Mouse (Mus musculus): Measurements from ENCODE around the gene Limk2. TPM values are rescaled to one million over a fixed set of nuclear protein-coding genes. Genes with fewer than 3 reads are reported as not detected.

Gene Limk2
- polyA plus RNA-seq, 1 experiment = 21.6 TPM

DNA sequence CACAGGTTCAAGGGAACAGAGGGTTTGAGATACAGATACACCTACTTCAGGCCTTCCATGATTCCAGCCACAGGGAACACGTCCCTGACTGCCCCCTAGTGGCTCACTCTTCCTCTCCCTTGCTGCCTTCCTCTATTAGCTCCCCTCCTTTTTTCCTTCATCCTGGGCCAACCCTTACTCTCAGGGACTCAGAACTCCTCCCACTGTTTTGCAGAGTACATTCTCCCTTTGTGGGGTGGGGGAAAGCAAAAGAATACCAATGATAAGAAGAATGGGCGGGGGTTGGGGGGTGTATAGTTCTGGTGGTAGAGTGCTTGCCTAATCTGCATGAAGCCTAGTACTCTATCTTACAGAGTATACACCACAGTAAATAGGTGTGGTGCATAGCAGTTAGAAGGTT, 94.8 kb downstream of the Limk2 start:
- Histone ChIP-seq H3K36me3 (ENCODE audit: control insufficient read depth, insufficient read depth) (peaks cover 24% of the 10 kb centered on the region), H3K4me3 (ENCODE audit: insufficient read depth, poor library complexity, severe bottlenecking) (no peak overlapping the region), H3K79me3 (ENCODE audit: low read depth) (no peaks in the 10 kb centered on the region), H3K27me3 (ENCODE audit: control insufficient read depth, insufficient read depth, insufficient read length) (no peaks in the 10 kb centered on the region), H3ac (ENCODE audit: control insufficient read depth, insufficient read length, low read depth) (no peak overlapping the region), H3K79me2 (ENCODE audit: control insufficient read depth, insufficient read depth) (no peaks in the 10 kb centered on the region)
- TF ChIP-seq CTCF (IDR thresholded peaks at IDR 0.05; ENCODE audit: control insufficient read depth, insufficient read depth, insufficient read length) = peak; percentile 66
- TF ChIP-seq MYOD1 (IDR thresholded peaks at IDR 0.05; ENCODE audit: control insufficient read depth, insufficient read length, low read depth) = no peak
- TF ChIP-seq FOSL1 (IDR thresholded peaks at IDR 0.05; ENCODE audit: insufficient read depth, low read length, poor library complexity, severe bottlenecking) = no peak

- H3K36me3 ChIP-seq (ENCODE audit: control insufficient read depth, insufficient read depth) = peaks cover 31% of the 10 kb centered on the region
- no peak for TF ChIP-seq USF1 (IDR thresholded peaks at IDR 0.05; ENCODE audit: low read depth)
- no peak for TF ChIP-seq FOSL1 (IDR thresholded peaks at IDR 0.05; ENCODE audit: insufficient read depth, low read length, poor library complexity, severe bottlenecking)
- no peak for TF ChIP-seq MAX (IDR thresholded peaks at IDR 0.05)
- TF ChIP-seq CEBPB (IDR thresholded peaks at IDR 0.05; ENCODE audit: low read depth) = no peak
- no peak for TF ChIP-seq CTCF (IDR thresholded peaks at IDR 0.05; ENCODE audit: control insufficient read depth, insufficient read depth, insufficient read length)
- TF ChIP-seq MYOG (IDR thresholded peaks at IDR 0.05; ENCODE audit: control insufficient read depth, extremely low read depth, insufficient read length) = no peak
- no peak for TF ChIP-seq MYOD1 (IDR thresholded peaks at IDR 0.05; ENCODE audit: control insufficient read depth, insufficient read length, low read depth)
- H3K27me3 ChIP-seq (ENCODE audit: control insufficient read depth, insufficient read depth, insufficient read length) = no peaks in the 10 kb centered on the region
- no peak overlapping the region for H3ac ChIP-seq (ENCODE audit: control insufficient read depth, insufficient read length, low read depth)
- H3K79me2 ChIP-seq (ENCODE audit: control insufficient read depth, insufficient read depth) = no peaks in the 10 kb centered on the region
- no peaks in the 10 kb centered on the region for H3K79me3 ChIP-seq (ENCODE audit: low read depth)
- no peak overlapping the region for H3K4me3 ChIP-seq (ENCODE audit: insufficient read depth, poor library complexity, severe bottlenecking)
These were observed 95.7 kb downstream of the Limk2 start for GRCm38 (mm10) chr11:3313294-3313693.

DNA sequence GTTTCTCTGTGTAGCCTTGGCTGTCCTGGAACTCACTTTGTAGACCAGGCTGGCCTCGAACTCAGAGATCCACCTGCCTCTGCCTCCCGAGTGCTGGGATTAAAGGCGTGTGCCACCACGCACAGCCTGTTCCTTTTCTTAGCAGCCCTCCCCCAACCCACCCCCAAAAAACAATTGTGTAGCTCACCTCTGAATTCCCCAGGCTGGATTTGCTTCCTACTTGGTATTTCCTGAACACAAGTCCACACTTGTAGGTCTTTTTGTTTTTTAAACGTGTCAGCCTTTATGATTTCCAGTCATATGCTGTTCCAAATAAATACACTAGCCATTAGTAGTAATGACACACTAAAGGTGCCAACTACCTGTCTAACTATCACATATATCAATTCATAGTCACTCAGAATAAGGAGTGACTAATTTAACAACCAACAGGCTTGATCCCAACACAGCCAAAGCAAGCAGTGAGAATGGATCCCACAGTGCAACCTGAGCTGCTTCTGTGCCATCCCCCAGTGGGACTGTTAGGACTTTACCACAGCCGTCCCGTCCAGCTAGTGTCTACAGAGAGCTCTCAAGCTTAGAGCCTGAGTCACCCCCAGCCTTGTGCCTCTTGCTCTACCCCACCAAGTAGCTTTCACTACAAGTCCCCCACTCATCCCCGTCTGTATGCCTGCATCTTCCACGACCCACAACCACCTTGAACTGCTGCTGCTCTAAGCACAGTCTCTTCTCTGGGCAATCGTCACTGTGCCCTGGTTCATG, 97.2 kb downstream of the Limk2 start:
- H3K27me3 ChIP-seq (ENCODE audit: control insufficient read depth, insufficient read depth, insufficient read length) = no peaks in the 10 kb centered on the region
- H3ac ChIP-seq (ENCODE audit: control insufficient read depth, insufficient read length, low read depth) = no peak overlapping the region
- no peaks in the 10 kb centered on the region for H3K79me3 ChIP-seq (ENCODE audit: low read depth)
- no peak overlapping the region for H3K4me3 ChIP-seq (ENCODE audit: insufficient read depth, poor library complexity, severe bottlenecking)
- H3K36me3 ChIP-seq (ENCODE audit: control insufficient read depth, insufficient read depth) = peaks cover 46% of the 10 kb centered on the region
- TF ChIP-seq USF1 (IDR thresholded peaks at IDR 0.05; ENCODE audit: low read depth) (no peak), MYOG (IDR thresholded peaks at IDR 0.05; ENCODE audit: control insufficient read depth, extremely low read depth, insufficient read length) (no peak)
- H3K79me2 ChIP-seq (ENCODE audit: control insufficient read depth, insufficient read depth) = peaks cover 4% of the 10 kb centered on the region

GRCm38 (mm10) chr11:3310789-3311585, 98.0 kb downstream of the Limk2 start:
- TF ChIP-seq USF1 (IDR thresholded peaks at IDR 0.05; ENCODE audit: low read depth) (no peak), MYOD1 (IDR thresholded peaks at IDR 0.05; ENCODE audit: control insufficient read depth, insufficient read length, low read depth) (no peak), MYOG (IDR thresholded peaks at IDR 0.05; ENCODE audit: control insufficient read depth, extremely low read depth, insufficient read length) (no peak), MAX (IDR thresholded peaks at IDR 0.05) (no peak), CEBPB (IDR thresholded peaks at IDR 0.05; ENCODE audit: low read depth) (no peak), FOSL1 (IDR thresholded peaks at IDR 0.05; ENCODE audit: insufficient read depth, low read length, poor library complexity, severe bottlenecking) (no peak), CTCF (IDR thresholded peaks at IDR 0.05; ENCODE audit: control insufficient read depth, insufficient read depth, insufficient read length) (no peak)

GRCm38 (mm10) chr11:3309884-3310283, 99.1 kb downstream of the Limk2 start:
- no peaks in the 10 kb centered on the region for H3K27me3 ChIP-seq (ENCODE audit: control insufficient read depth, insufficient read depth, insufficient read length)
- TF ChIP-seq USF1 (IDR thresholded peaks at IDR 0.05; ENCODE audit: low read depth) (no peak), FOSL1 (IDR thresholded peaks at IDR 0.05; ENCODE audit: insufficient read depth, low read length, poor library complexity, severe bottlenecking) (no peak), MYOD1 (IDR thresholded peaks at IDR 0.05; ENCODE audit: control insufficient read depth, insufficient read length, low read depth) (no peak), CTCF (IDR thresholded peaks at IDR 0.05; ENCODE audit: control insufficient read depth, insufficient read depth, insufficient read length) (no peak), MYOG (IDR thresholded peaks at IDR 0.05; ENCODE audit: control insufficient read depth, extremely low read depth, insufficient read length) (no peak), MAX (IDR thresholded peaks at IDR 0.05) (no peak), CEBPB (IDR thresholded peaks at IDR 0.05; ENCODE audit: low read depth) (no peak)
- no peak overlapping the region for H3K4me3 ChIP-seq (ENCODE audit: insufficient read depth, poor library complexity, severe bottlenecking)
- H3K36me3 ChIP-seq (ENCODE audit: control insufficient read depth, insufficient read depth) = peaks cover 65% of the 10 kb centered on the region
- peaks cover 22% of the 10 kb centered on the region for H3K79me2 ChIP-seq (ENCODE audit: control insufficient read depth, insufficient read depth)
- no peak overlapping the region for H3ac ChIP-seq (ENCODE audit: control insufficient read depth, insufficient read length, low read depth)
- peaks cover 3% of the 10 kb centered on the region for H3K79me3 ChIP-seq (ENCODE audit: low read depth)

More at GRCm38 (mm10) chr11:3310789-3311585, 98.0 kb downstream of the Limk2 start:
- Histone ChIP-seq H3ac (ENCODE audit: control insufficient read depth, insufficient read length, low read depth) (no peak overlapping the region), H3K27me3 (ENCODE audit: control insufficient read depth, insufficient read depth, insufficient read length) (no peaks in the 10 kb centered on the region), H3K79me2 (ENCODE audit: control insufficient read depth, insufficient read depth) (peaks cover 12% of the 10 kb centered on the region), H3K4me3 (ENCODE audit: insufficient read depth, poor library complexity, severe bottlenecking) (no peak overlapping the region), H3K36me3 (ENCODE audit: control insufficient read depth, insufficient read depth) (peaks cover 54% of the 10 kb centered on the region), H3K79me3 (ENCODE audit: low read depth) (no peaks in the 10 kb centered on the region)
